Comparison of ENCODE assay signal across 14 mouse cellular contexts in genomic region chr6:114290929-114291328, GRCm38 (mm10). TPM values are rescaled to one million over a fixed set of nuclear protein-coding genes. Genes with fewer than 3 reads are reported as not detected.
DNase-seq lines count a peak whose midpoint lies in the region; ATAC-seq and TF ChIP-seq lines count a peak whose summit lies in the region.
"Had no signal": no experiment of that assay in that cellular context is flagged by ENCODE, and none has a peak within 500 bp of the region (broad histone marks: within the 10 kb centered on the region; RNA-seq: fewer than 3 reads in every experiment).

No protein-coding gene starts in this region.

- H3K27me3 ChIP-seq in hindbrain, embryonic 10.5 days (ENCODE audit: insufficient read depth, poor library complexity, severe bottlenecking) = peaks cover 37% of the 10 kb centered on the region
- H3K27me3 ChIP-seq in midbrain, embryonic 13.5 days = no peaks in the 10 kb centered on the region

- no peak for ATAC-seq in midbrain, embryonic 13.5 days
- ATAC-seq: intestine, embryonic 15.5 days; Patski had no signal

- H3K4me1 ChIP-seq in hindbrain, embryonic 10.5 days (replicated peaks) = peaks cover 53% of the 10 kb centered on the region
- H3K4me1 ChIP-seq in midbrain, embryonic 13.5 days (replicated peaks) = peaks cover 97% of the 10 kb centered on the region
- H3K4me1 ChIP-seq: embryonic facial prominence, embryonic 12.5 days; heart, embryonic 15.5 days; intestine, embryonic 15.5 days had no signal

- no peaks in the 10 kb centered on the region for H3K9me3 ChIP-seq in hindbrain, embryonic 10.5 days
- H3K9me3 ChIP-seq in midbrain, embryonic 13.5 days = no peaks in the 10 kb centered on the region
- H3K9me3 ChIP-seq: embryonic facial prominence, embryonic 12.5 days; heart, embryonic 15.5 days; intestine, embryonic 15.5 days had no signal

- no peak overlapping the region for H3K4me3 ChIP-seq in hindbrain, embryonic 10.5 days
- H3K4me3 ChIP-seq in midbrain, embryonic 13.5 days (replicated peaks) = no peak overlapping the region
- H3K4me3 ChIP-seq: embryonic facial prominence, embryonic 12.5 days; heart, embryonic 15.5 days; intestine, embryonic 15.5 days had no signal

- peak overlapping the region; percentile 85 for H3K27ac ChIP-seq in hindbrain, embryonic 10.5 days
- peak overlapping the region; percentile 96 for H3K27ac ChIP-seq in midbrain, embryonic 13.5 days
- H3K27ac ChIP-seq: embryonic facial prominence, embryonic 12.5 days; heart, embryonic 15.5 days; intestine, embryonic 15.5 days had no signal

- 63% methylated on average over 4 of the region's 4 CpGs for WGBS in hindbrain, embryonic 10.5 days
- 46% methylated on average over 4 of the region's 4 CpGs for WGBS in midbrain, embryonic 13.5 days

- peak overlapping the region; percentile 43 for H3K4me2 ChIP-seq in midbrain, embryonic 13.5 days (replicated peaks)
- H3K4me2 ChIP-seq: embryonic facial prominence, embryonic 12.5 days; heart, embryonic 15.5 days; intestine, embryonic 15.5 days; liver, embryonic 11.5 days had no signal

- no peak for TF ChIP-seq CTCF in brain, embryonic 14.5 days (IDR thresholded peaks at IDR 0.05; ENCODE audit: borderline replicate concordance, extremely low read depth, insufficient read depth, insufficient read length)

- DNase-seq in brain, adult 2 months (ENCODE audit: low read depth, low spot score) = peak; percentile 69
- peak; percentile 77 for DNase-seq in brain, embryonic 14.5 days (ENCODE audit: low read depth)
- DNase-seq in hindbrain, embryonic 10.5 days (ENCODE audit: low spot score) = no peak
- no peak for DNase-seq in ovary, adult 18-20 months (ENCODE audit: low spot score)
- DNase-seq in frontal cortex, postnatal 10 days (ENCODE audit: low spot score in 2 of 2) = no peak
- no peak for DNase-seq in right cerebral cortex, postnatal 14 days
- DNase-seq: kidney, postnatal 14 days; lung, postnatal 10 days had no signal

- H3K9ac ChIP-seq in midbrain, embryonic 13.5 days (replicated peaks) = peak overlapping the region; percentile 55; the same call in 1 of the 2 replicates
- H3K9ac ChIP-seq: embryonic facial prominence, embryonic 12.5 days; heart, embryonic 15.5 days; intestine, embryonic 15.5 days had no signal

- no peak for TF ChIP-seq POLR2A in brain, embryonic 14.5 days (IDR thresholded peaks at IDR 0.05; ENCODE audit: borderline replicate concordance, extremely low read depth, insufficient read depth, insufficient read length, poor library complexity, severe bottlenecking)

- H3K36me3 ChIP-seq in hindbrain, embryonic 10.5 days = no peaks in the 10 kb centered on the region
- 0 out of 2 replicates have a peak, but pooled peaks cover 3% of the 10 kb centered on the region for H3K36me3 ChIP-seq in midbrain, embryonic 13.5 days
- H3K36me3 ChIP-seq: embryonic facial prominence, embryonic 12.5 days; heart, embryonic 15.5 days; intestine, embryonic 15.5 days had no signal

RNA-seq across cellular contexts. Expression of gene Slc6a1, which starts 8.5 kb away (rescaled TPM):
- 210 and 269 TPM in 2 replicates for polyA plus RNA-seq in brain, embryonic 14.5 days (2012; rRNA removed)
- 3.7 and 15.2 TPM in 2 replicates for polyA plus RNA-seq in hindbrain, embryonic 10.5 days (2016; fragmentation: Nextera tagmentation; extraction: Ambion mirVana)
- 85.6 and 88.9 TPM in 2 replicates for polyA plus RNA-seq in midbrain, embryonic 13.5 days (2015; fragmentation: Nextera tagmentation; extraction: Ambion mirVana)
- polyA plus RNA-seq: Patski had no signal

Comparison
In these comparisons a context has a peak if more than half of its experiments do, and no peak if none do; other contexts are left out.
1. DNase-seq: peak in brain, adult 2 months (single experiment) and brain, embryonic 14.5 days (single experiment); none in hindbrain, embryonic 10.5 days (single experiment), ovary, adult 18-20 months (single experiment), frontal cortex, postnatal 10 days (0 of 2) and right cerebral cortex, postnatal 14 days (single experiment).